In genomic region chr2:168207883-168208282, GRCm38 (mm10) we compare ENCODE assay signal across 8 mouse cellular contexts. TPM values are rescaled to one million over a fixed set of nuclear protein-coding genes. Genes with fewer than 3 reads are reported as not detected.
DNase-seq lines count a peak whose midpoint lies in the region; ATAC-seq and TF ChIP-seq lines count a peak whose summit lies in the region.

No protein-coding gene starts in this region.

- peaks cover 13% of the 10 kb centered on the region for H3K36me3 ChIP-seq in heart, adult 2 months (ENCODE audit: control insufficient read depth, insufficient read depth, low read length)
- peaks cover 15% of the 10 kb centered on the region for H3K36me3 ChIP-seq in thymus, adult 2 months (ENCODE audit: control insufficient read depth, insufficient read depth, low read length)
- H3K36me3 ChIP-seq in liver, embryonic 14.5 days (replicated peaks; ENCODE audit: control insufficient read depth, insufficient read depth, low read depth) = peaks cover 39% of the 10 kb centered on the region

- TF ChIP-seq POLR2A in heart, adult 2 months (IDR thresholded peaks at IDR 0.05; ENCODE audit: insufficient read depth, low read depth, low read length) = no peak
- TF ChIP-seq POLR2A in thymus, adult 2 months (IDR thresholded peaks at IDR 0.05; ENCODE audit: control insufficient read depth, extremely low read depth, insufficient read depth, low read length, poor library complexity) = no peak

- no peak for ATAC-seq in liver, embryonic 14.5 days (ENCODE audit: insufficient read depth)

- H3K4me2 ChIP-seq in liver, embryonic 14.5 days (ENCODE audit: low read depth) = peak overlapping the region; percentile 93

- H3K79me2 ChIP-seq in heart, adult 2 months (replicated peaks; ENCODE audit: control insufficient read depth, insufficient read depth, low read length) = peaks cover 9% of the 10 kb centered on the region

- no peaks in the 10 kb centered on the region for H3K27me3 ChIP-seq in heart, adult 2 months (ENCODE audit: control insufficient read depth, insufficient read depth, low read length)
- H3K27me3 ChIP-seq in thymus, adult 2 months (ENCODE audit: control insufficient read depth, insufficient read depth, low read length) = no peaks in the 10 kb centered on the region
- H3K27me3 ChIP-seq in liver, embryonic 14.5 days (ENCODE audit: control insufficient read depth, insufficient read depth, low read length) = no peaks in the 10 kb centered on the region

- WGBS in heart, adult 2 months = 90% methylated on average over 3 of the region's 3 CpGs
- 98% methylated on average over 3 of the region's 3 CpGs for WGBS in thymus, adult 2 months
- WGBS in liver, embryonic 14.5 days (ENCODE audit: insufficient replicate concordance) = 85% methylated on average over 3 of the region's 3 CpGs

- H3K9me3 ChIP-seq in liver, embryonic 14.5 days (ENCODE audit: control insufficient read depth, low read length) = no peaks in the 10 kb centered on the region

- no peak for TF ChIP-seq EP300 in heart, adult 2 months (IDR thresholded peaks at IDR 0.05; ENCODE audit: insufficient read depth, low read depth, low read length)
- TF ChIP-seq EP300 in liver, embryonic 14.5 days (IDR thresholded peaks at IDR 0.05; ENCODE audit: low read depth) = no peak

- DNase-seq in heart, adult 2 months = no peak
- DNase-seq in heart, postnatal 25 days (ENCODE audit: low spot score) = no peak
- peak; percentile 28 for DNase-seq in thymus, postnatal 4 days
- DNase-seq in thymus, adult 2 months = no peak
- DNase-seq in liver, embryonic 14.5 days (ENCODE audit: low read depth in 3 of 3, low spot score in 3 of 3) = no peak
- DNase-seq in adrenal gland, postnatal 10 days = no peak
- no peak for DNase-seq in layer of hippocampus, adult 11-12 months (ENCODE audit: low spot score)
- no peak for DNase-seq in thymus, postnatal 0 days (ENCODE audit: low spot score)

- intact Hi-C loops in heart, adult 2 months (cut with DNase I) = loop anchor here (1.0 to 5.0 kb wide), 2 partner anchors 22 to 96 kb away; partner anchors contain the start of genes Dpm1, Gm20716 and Mocs3
- intact Hi-C loops in heart, postnatal 25 days (cut with DNase I) = loop anchor here (2.0 kb wide), 1 partner anchor 91 kb away; no protein-coding TSS in a partner anchor

- no peak overlapping the region for H3K4me3 ChIP-seq in heart, adult 2 months
- H3K4me3 ChIP-seq in thymus, adult 2 months (ENCODE audit: control insufficient read depth, insufficient read depth, low read length) = no peak overlapping the region
- H3K4me3 ChIP-seq in liver, embryonic 14.5 days (ENCODE audit: insufficient read depth in 1 of 2, low read depth in 2 of 2, low read length in 2 of 2) = no peak overlapping the region

- H3K4me1 ChIP-seq in heart, adult 2 months (ENCODE audit: control insufficient read depth, insufficient read depth, low read length) = peaks cover 9% of the 10 kb centered on the region
- peaks cover 9% of the 10 kb centered on the region for H3K4me1 ChIP-seq in thymus, adult 2 months (replicated peaks; ENCODE audit: control insufficient read depth, insufficient read depth, low read length)
- peaks cover 4 to 19% of the 10 kb centered on the region in 2 experiments for H3K4me1 ChIP-seq in liver, embryonic 14.5 days (replicated peaks; ENCODE audit: control insufficient read depth in 2 of 2, insufficient read depth in 2 of 2, low read length in 1 of 2)

- no peak for TF ChIP-seq CTCF in heart, adult 2 months (IDR thresholded peaks at IDR 0.05)
- no peak for TF ChIP-seq CTCF in thymus, adult 2 months (IDR thresholded peaks at IDR 0.05; ENCODE audit: borderline replicate concordance, control insufficient read depth, extremely low read depth, insufficient read depth, low read length, poor library complexity)
- TF ChIP-seq CTCF in liver, embryonic 14.5 days (IDR thresholded peaks at IDR 0.05; ENCODE audit: low read depth) = no peak

- no peak overlapping the region for H3K9ac ChIP-seq in heart, adult 2 months (ENCODE audit: low read depth, low read length)
- no peak overlapping the region; the same call in 1 of the 2 replicates for H3K9ac ChIP-seq in liver, embryonic 14.5 days (replicated peaks)

- H3K27ac ChIP-seq in heart, adult 2 months = peak overlapping the region; percentile 98; the same call in 1 of the 2 replicates
- H3K27ac ChIP-seq in thymus, adult 2 months (ENCODE audit: control insufficient read depth, insufficient read depth, low read length) = no peak overlapping the region
- no peak overlapping the region; the same call in 1 of the 2 replicates for H3K27ac ChIP-seq in liver, embryonic 14.5 days

RNA-seq across cellular contexts. Expression of gene Adnp, which starts 1.0 kb away (rescaled TPM):
- 10 to 100 TPM; 29.6 to 30.7 TPM for total RNA-seq in heart, adult 2 months (2021)
- 7.4 and 11.2 TPM in 2 replicates for polyA plus RNA-seq in heart, adult 2 months (2012; rRNA removed)
- 10 to 100 TPM; 30.5 to 32.7 TPM for total RNA-seq in heart, postnatal 25 days (2021)
- polyA plus RNA-seq in thymus, adult 2 months (2012; rRNA removed) = 36.0 and 44.6 TPM in 2 replicates
- 6.6 and 7.5 TPM in 2 replicates for polyA plus RNA-seq in liver, embryonic 14.5 days (2012; rRNA removed)
- polyA plus RNA-seq in liver, embryonic 14.5 days (2014; fragmentation: Nextera tagmentation; extraction: Ambion mirVana) = 0.51 and 1.6 TPM in 2 replicates
- 10 to 100 TPM; 47.6 to 66.2 TPM for total RNA-seq in adrenal gland, postnatal 10 days (2021)
- polyA plus RNA-seq in thymus, postnatal 0 days (2015; fragmentation: Nextera tagmentation; extraction: Ambion mirVana) = 4.8 and 7.9 TPM in 2 replicates

RNA-seq across cellular contexts. Expression of gene Gm20716, which starts 22.3 kb away (rescaled TPM):
- 10 to 100 TPM; 11.5 to 14.7 TPM for total RNA-seq in heart, adult 2 months (2021)
- 4.4 and 15.9 TPM in 2 replicates for polyA plus RNA-seq in heart, adult 2 months (2012; rRNA removed)
- total RNA-seq in heart, postnatal 25 days (2021) = 10 to 100 TPM; 12.6 to 13.6 TPM
- polyA plus RNA-seq in thymus, adult 2 months (2012; rRNA removed) = 0.50 and 3.8 TPM in 2 replicates
- 4.9 and 8.5 TPM in 2 replicates for polyA plus RNA-seq in liver, embryonic 14.5 days (2012; rRNA removed)
- 4.4 and 4.7 TPM in 2 replicates for polyA plus RNA-seq in liver, embryonic 14.5 days (2014; fragmentation: Nextera tagmentation; extraction: Ambion mirVana)
- total RNA-seq in adrenal gland, postnatal 10 days (2021) = 10 to 100 TPM; 21.9 to 24.6 TPM
- polyA plus RNA-seq in thymus, postnatal 0 days (2015; fragmentation: Nextera tagmentation; extraction: Ambion mirVana) = 10.4 and 15.3 TPM in 2 replicates

RNA-seq across cellular contexts. Expression of gene Dpm1, which starts 22.5 kb away (rescaled TPM):
- total RNA-seq in heart, adult 2 months (2021) = 10 to 100 TPM; 77.6 to 88.1 TPM
- 15.8 and 25.5 TPM in 2 replicates for polyA plus RNA-seq in heart, adult 2 months (2012; rRNA removed)
- 10 to 100 TPM; 61.8 to 70.6 TPM for total RNA-seq in heart, postnatal 25 days (2021)
- polyA plus RNA-seq in thymus, adult 2 months (2012; rRNA removed) = 29.5 and 33.6 TPM in 2 replicates
- 4.2 and 23.2 TPM in 2 replicates for polyA plus RNA-seq in liver, embryonic 14.5 days (2012; rRNA removed)
- 77.8 and 79.2 TPM in 2 replicates for polyA plus RNA-seq in liver, embryonic 14.5 days (2014; fragmentation: Nextera tagmentation; extraction: Ambion mirVana)
- total RNA-seq in adrenal gland, postnatal 10 days (2021) = 100 to 1,000 TPM; 102 to 112 TPM
- polyA plus RNA-seq in thymus, postnatal 0 days (2015; fragmentation: Nextera tagmentation; extraction: Ambion mirVana) = 143 and 144 TPM in 2 replicates

RNA-seq across cellular contexts. Expression of gene Mocs3, which starts 22.5 kb away (rescaled TPM):
- total RNA-seq in heart, adult 2 months (2021) = 1 to 10 TPM; 7.7 to 8.7 TPM
- polyA plus RNA-seq in heart, adult 2 months (2012; rRNA removed) = 4.0 TPM in 2 replicates
- total RNA-seq in heart, postnatal 25 days (2021) = 1 to 10 TPM; 6.2 to 7.1 TPM
- 27.4 and 44.0 TPM in 2 replicates for polyA plus RNA-seq in thymus, adult 2 months (2012; rRNA removed)
- polyA plus RNA-seq in liver, embryonic 14.5 days (2012; rRNA removed) = 4.5 and 4.9 TPM in 2 replicates
- polyA plus RNA-seq in liver, embryonic 14.5 days (2014; fragmentation: Nextera tagmentation; extraction: Ambion mirVana) = 3.6 and 3.8 TPM in 2 replicates
- total RNA-seq in adrenal gland, postnatal 10 days (2021) = 10 to 100 TPM; 10.1 to 15.2 TPM
- 9.3 and 11.4 TPM in 2 replicates for polyA plus RNA-seq in thymus, postnatal 0 days (2015; fragmentation: Nextera tagmentation; extraction: Ambion mirVana)
